8 mouse cellular contexts compared by ENCODE assay signal in the genomic region with DNA sequence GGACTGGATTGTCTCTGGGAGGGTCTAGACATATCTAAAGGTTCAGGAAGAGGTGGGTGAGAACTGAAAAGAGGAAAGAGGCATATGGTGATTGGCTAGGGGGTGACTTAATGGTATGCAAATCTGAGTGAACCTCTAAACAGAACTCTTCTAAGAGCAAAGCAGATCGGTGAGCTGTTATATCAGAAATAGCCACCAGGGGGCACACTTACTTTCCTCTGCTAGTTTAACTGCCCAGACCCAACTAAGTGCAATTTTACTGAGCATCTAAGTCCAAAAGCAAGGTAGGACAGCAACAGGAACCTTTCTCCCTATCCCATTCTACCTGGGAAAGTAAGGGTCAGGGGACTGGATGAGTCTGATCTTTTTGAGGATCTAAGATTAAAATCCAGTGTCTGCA. TPM values are rescaled to one million over a fixed set of nuclear protein-coding genes. Genes with fewer than 3 reads are reported as not detected.
DNase-seq lines count a peak whose midpoint lies in the region; ATAC-seq lines count a peak whose summit lies in the region.

No protein-coding gene starts in this region.

- H3K36me3 ChIP-seq in midbrain, embryonic 10.5 days = peaks cover 7% of the 10 kb centered on the region; the same call in 1 of the 2 replicates
- no peaks in the 10 kb centered on the region; the same call in 1 of the 2 replicates for H3K36me3 ChIP-seq in midbrain, embryonic 15.5 days (replicated peaks)

- WGBS in midbrain, embryonic 10.5 days = 0% methylated on average over 1 of the region's 1 CpGs
- 0% methylated on average over 1 of the region's 1 CpGs for WGBS in midbrain, embryonic 15.5 days

- no peak overlapping the region for H3K9ac ChIP-seq in midbrain, embryonic 15.5 days

- peaks cover 21% of the 10 kb centered on the region for H3K27me3 ChIP-seq in midbrain, embryonic 10.5 days (ENCODE audit: low read depth, poor library complexity, severe bottlenecking)
- H3K27me3 ChIP-seq in midbrain, embryonic 15.5 days (replicated peaks) = no peaks in the 10 kb centered on the region

- intact Hi-C loops in heart, postnatal 14 days (cut with DNase I) = loop anchor here (1.0 to 2.0 kb wide), 3 partner anchors 53 to 97 kb away; no protein-coding TSS in a partner anchor
- intact Hi-C loops in left cerebral cortex, postnatal 10 days (cut with DNase I) = loop anchor here (1.0 to 5.0 kb wide), 2 partner anchors 54 to 97 kb away; partner anchors contain the start of gene Efr3b

- no peaks in the 10 kb centered on the region for H3K9me3 ChIP-seq in midbrain, embryonic 10.5 days (replicated peaks)
- no peaks in the 10 kb centered on the region for H3K9me3 ChIP-seq in midbrain, embryonic 15.5 days

- H3K4me3 ChIP-seq in midbrain, embryonic 10.5 days = no peak overlapping the region
- H3K4me3 ChIP-seq in midbrain, embryonic 15.5 days = no peak overlapping the region

- no peak for ATAC-seq in midbrain, embryonic 15.5 days (replicated peaks)
- 0 out of 2 replicates have a peak, but pooled peaks have one; percentile 11 for ATAC-seq in neutrophil, adult 5-6 weeks (ENCODE audit: extremely low read depth, insufficient number of reproducible peaks, low FRiP score, poor library complexity, severe bottlenecking)

- DNase-seq in midbrain, embryonic 10.5 days (ENCODE audit: low spot score) = peak; percentile 71
- peak; percentile 52 for DNase-seq in WW6 (ENCODE audit: low read depth, low spot score)
- DNase-seq in cerebellum, postnatal 36 days = peak; percentile 85 to 95
- peak; percentile 79 to 90 for DNase-seq in heart, postnatal 14 days
- peak; percentile 78 to 87 for DNase-seq in left cerebral cortex, postnatal 10 days (ENCODE audit: extremely low spot score in 1 of 2, low spot score in 2 of 2)
- peak; percentile 74 for DNase-seq in thymus, postnatal 25 days

- H3K4me1 ChIP-seq in midbrain, embryonic 10.5 days = peaks cover 21% of the 10 kb centered on the region
- H3K4me1 ChIP-seq in midbrain, embryonic 15.5 days = peaks cover 12% of the 10 kb centered on the region

- H3K4me2 ChIP-seq in midbrain, embryonic 15.5 days = no peak overlapping the region

- no peak overlapping the region for H3K27ac ChIP-seq in midbrain, embryonic 10.5 days (replicated peaks)
- no peak overlapping the region for H3K27ac ChIP-seq in midbrain, embryonic 15.5 days

RNA-seq across cellular contexts. Expression of gene Pomc, which starts 29.0 kb away (rescaled TPM):
- polyA plus RNA-seq in midbrain, embryonic 10.5 days (2016; fragmentation: Nextera tagmentation; extraction: Ambion mirVana) = 7.8 and 8.2 TPM in 2 replicates
- polyA plus RNA-seq in midbrain, embryonic 15.5 days (2015; fragmentation: Nextera tagmentation; extraction: Ambion mirVana) = 5.0 and 9.1 TPM in 2 replicates
- under 1 TPM; 0.55 to 0.76 TPM for total RNA-seq in heart, postnatal 14 days (2021)
- 1 to 10 TPM; 2.9 to 3.6 TPM for total RNA-seq in left cerebral cortex, postnatal 10 days (2021)
- 0.70 and 1.2 TPM in 2 replicates for total RNA-seq in neutrophil, adult 5-6 weeks (2017)

RNA-seq across cellular contexts. Expression of gene Efr3b, which starts 55.0 kb away (rescaled TPM):
- 8.4 and 13.4 TPM in 2 replicates for polyA plus RNA-seq in midbrain, embryonic 10.5 days (2016; fragmentation: Nextera tagmentation; extraction: Ambion mirVana)
- 47.8 and 51.7 TPM in 2 replicates for polyA plus RNA-seq in midbrain, embryonic 15.5 days (2015; fragmentation: Nextera tagmentation; extraction: Ambion mirVana)
- 10 to 100 TPM in 1 of 2 experiments, 1 to 10 TPM in 1; 9.4 to 10.1 TPM for total RNA-seq in heart, postnatal 14 days (2021)
- 100 to 1,000 TPM in 1 of 2 experiments, 10 to 100 TPM in 1; 95.7 to 101 TPM for total RNA-seq in left cerebral cortex, postnatal 10 days (2021)
- total RNA-seq in neutrophil, adult 5-6 weeks (2017) = 0.12 TPM in 1 of 2 replicates, not detected in the other
